Mouse (Mus musculus) yolk sac, embryonic 10.5 days (tissue): Measurements from ENCODE around the gene Vps26c.
A peak's percentile ranks its signal among the peaks of the same experiment; 100 is the strongest.

ENCODE experiments used
- DNase-seq: peaks from one replicate; pipeline ENCODE4 v3.0.0-alpha.2; 2017; ENCODE audit warnings: low spot score

Gene Vps26c

GRCm38 (mm10) chr16:94526344-94527151 is at the start of gene Vps26c:
Gene Vps26c, minus strand, starts transcription at chr16:94526830.
- peak; percentile 97 for DNase-seq

GRCm38 (mm10) chr16:94575757-94576156 is 49.1 kb upstream of the Vps26c start:
- DNase-seq: peak; percentile 23

DNA sequence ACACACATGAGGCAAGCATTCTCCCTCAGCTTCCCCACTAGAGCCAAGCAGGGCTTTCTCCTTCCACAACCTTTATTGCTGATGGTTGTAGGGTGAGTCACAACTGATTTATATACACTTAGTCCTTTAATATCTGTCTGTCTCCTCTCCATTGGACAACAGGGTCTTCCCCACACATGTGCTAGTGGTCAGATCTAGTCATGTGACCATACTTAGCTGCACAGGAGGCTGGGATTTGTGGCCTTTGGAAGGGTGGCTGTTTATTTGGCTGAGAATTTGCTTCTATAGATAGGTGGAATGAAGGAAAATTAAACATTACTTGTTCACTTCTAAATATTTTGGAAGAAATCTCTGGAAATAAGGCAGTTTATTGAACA is 48.1 kb upstream of the Vps26c start:
- no peak for DNase-seq

DNA sequence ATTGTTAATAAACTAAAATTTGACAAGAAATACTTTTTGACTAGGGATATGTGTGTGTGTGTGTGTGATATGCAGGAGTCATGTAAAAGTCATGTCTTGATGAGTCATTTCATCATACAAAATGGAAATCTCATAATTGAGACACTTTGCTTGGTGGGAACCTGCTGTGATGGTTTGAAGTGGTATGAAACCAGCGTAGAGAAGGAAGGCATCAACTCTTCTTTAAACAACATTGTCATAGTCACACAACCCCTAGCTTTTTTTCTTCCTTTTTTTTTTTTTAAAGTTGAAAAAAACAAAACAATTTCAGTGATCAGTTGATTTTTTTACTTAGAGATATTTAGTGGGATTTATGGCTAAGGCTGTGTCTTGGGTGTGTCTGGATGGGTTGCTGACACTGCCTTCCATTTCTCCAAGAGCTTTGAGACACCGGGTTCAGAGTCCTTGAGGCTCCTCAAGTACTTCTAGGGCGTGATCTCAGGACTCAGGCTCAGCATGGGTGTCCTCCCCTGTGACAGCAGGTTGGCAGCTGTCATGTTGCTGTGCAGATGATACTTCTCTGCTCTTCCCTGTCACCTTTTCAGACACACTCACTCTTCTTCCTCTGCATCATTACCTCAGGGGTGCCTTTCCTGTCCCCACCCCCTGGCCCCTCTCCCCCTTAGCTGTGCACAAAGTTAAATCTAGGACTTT is 47.5 kb upstream of the Vps26c start:
- no peak for DNase-seq

- no peak for DNase-seq
Observed at GRCm38 (mm10) chr16:94572422-94572821, 45.8 kb upstream of the Vps26c start.

- DNase-seq: peak; percentile 32
Observed at GRCm38 (mm10) chr16:94571111-94571993, 44.7 kb upstream of the Vps26c start.

- peak; percentile 81 for DNase-seq
Observed at GRCm38 (mm10) chr16:94570361-94571041, 43.9 kb upstream of the Vps26c start.

DNA sequence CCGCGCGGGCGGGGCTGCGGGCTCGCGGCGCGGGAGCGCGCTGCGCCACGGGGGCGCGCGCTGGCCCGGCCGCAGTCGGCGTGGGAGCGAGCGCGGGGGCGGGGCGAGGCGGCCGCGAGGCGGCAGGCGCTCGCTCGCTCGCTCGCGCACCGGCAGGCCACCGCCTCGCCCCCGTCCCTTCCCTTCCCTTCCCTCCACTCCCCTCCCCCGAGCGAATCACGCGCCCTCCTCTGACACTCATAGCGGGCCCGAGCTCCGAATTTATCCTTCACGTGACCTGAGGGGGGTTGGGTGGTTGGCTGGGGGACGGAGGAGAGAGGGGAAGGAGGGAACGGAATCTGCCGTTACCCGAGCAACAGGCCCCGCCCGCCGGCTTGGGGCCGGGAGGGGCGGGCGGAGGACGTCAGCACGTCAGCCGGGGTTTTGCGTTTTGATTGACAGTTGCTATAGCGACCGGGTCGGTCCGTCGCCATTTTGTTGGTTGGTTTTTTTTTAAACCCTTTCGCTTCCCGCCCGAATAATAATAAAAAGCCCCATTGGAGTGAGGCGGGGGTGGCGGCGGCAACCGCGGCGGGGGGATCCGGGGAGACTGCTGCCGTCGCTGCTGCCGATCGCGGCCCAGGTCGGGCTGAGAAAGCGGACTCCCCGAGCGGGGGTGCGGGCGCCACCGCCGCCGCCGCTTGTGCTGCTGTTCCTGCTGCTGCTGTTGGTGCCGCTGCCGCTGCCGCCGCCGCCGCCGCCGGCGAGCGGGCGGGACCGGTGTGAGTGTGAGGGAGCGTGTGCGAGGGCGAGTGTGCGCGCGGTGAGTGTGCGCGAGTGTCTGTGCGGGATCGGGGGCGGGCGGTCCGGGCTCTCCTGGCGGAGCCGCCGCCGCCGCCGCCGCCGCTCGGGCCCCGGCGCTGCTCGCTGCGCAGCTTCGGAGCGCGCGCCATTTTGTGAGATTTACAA is 42.9 kb upstream of the Vps26c start, which contains the start of gene Dyrk1a:
TSS of gene Dyrk1a (plus strand) at position 782 of the 948 bp plus-strand sequence.
- peak; percentile 100 for DNase-seq

- DNase-seq: no peak
Observed at GRCm38 (mm10) chr16:94568335-94569228, 42.0 kb upstream of the Vps26c start.

- DNase-seq: no peak
Observed at GRCm38 (mm10) chr16:94567751-94568150, 41.1 kb upstream of the Vps26c start.

DNA sequence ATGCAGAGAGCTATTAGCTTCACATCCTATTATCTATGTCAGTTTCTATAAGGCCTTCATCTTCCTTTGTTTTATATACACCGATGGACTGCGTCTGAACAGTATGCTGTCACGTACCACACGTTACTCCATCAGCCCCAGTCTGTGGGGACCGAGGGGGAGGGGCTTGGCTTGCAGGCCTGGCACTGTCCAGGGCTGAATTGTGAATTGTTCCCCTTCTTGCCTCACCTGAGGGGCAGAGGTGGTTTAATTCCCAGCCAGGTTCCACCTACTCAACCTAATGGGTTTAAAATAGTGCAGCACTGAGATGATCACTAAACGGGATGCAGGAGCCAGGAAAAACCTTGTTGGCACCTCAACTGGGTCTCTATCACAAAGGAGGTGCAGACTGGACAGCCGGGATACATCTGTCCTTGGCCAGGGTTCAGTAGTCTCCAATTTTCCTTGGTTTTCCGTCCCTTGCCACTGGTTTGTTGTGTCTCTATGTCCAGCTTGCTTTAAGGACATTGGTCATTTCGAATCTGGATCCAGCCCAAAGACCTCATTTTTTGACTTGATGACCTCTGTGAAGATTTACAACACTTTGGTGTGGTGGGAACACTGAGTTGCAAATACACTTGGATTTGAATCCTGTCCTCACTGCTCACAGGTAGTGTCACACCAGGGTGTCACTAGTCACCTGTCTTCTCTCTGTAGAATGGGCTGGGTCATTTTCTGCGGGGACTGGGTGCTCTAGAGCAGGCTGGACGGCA is 40.4 kb upstream of the Vps26c start:
- DNase-seq: no peak

- DNase-seq: no peak
Observed at GRCm38 (mm10) chr16:94566124-94566523, 39.5 kb upstream of the Vps26c start.

DNA sequence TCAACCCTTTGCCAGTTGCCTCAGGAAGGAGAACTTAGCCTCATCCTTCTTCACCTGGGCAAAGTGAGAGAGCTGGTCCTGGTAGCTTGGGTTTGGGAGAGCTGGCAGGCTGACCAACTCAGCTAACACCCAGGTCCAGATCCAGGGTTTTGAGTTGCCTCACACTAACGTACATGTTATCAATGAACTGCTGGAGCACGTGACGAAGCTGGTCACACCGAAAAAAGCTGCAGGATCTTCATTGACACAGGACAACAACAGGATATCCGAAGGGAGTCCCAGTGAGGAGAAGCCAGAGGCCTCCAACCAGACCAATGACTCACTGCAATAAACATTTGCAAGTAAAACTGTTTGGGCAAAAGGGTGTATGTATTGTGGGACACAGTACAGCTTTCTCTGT is 34.0 kb upstream of the Vps26c start:
- peak; percentile 40 for DNase-seq

DNA sequence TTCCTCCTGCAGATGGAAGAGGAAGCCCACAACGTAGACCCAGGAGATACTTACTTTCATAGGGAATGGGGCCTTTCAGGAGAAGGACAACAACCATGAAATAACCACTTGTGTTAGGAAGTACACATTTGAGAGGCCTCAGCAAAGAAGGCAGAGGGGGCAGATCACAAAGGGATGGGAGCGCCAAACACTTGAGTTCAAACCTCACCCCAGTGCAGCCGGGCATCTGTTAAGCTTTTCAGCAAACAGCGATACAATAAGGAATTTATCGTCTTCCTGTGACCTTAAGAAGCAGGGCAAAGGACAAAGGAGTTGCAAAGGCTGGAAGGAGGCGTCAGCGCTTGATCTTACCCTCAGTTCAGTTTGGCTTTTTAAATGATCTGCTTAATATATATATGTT is 33.2 kb upstream of the Vps26c start:
- peak; percentile 36 for DNase-seq

- peak; percentile 33 for DNase-seq
Observed at GRCm38 (mm10) chr16:94559282-94559681, 32.7 kb upstream of the Vps26c start.

DNA sequence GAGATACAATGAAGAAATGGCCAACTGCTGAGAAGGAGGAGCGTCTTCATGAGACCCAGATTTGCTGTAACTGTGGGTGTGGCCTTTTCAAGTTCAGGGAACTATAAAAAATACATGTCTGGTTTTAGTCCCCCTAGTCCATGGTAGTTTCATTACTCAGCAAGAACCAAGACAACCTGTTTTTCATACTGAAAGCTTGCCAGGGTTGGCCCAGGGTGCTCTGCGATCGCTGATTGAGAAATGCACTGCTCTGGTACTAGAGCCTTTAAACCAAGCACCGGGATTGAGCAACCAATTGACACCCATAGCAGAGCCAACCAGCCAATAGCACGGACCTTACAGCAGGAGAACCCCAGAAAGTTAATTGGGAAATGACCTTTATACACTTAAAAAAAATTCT is 29.6 kb upstream of the Vps26c start:
- no peak for DNase-seq

GRCm38 (mm10) chr16:94555346-94555745 is 28.7 kb upstream of the Vps26c start:
- no peak for DNase-seq

DNA sequence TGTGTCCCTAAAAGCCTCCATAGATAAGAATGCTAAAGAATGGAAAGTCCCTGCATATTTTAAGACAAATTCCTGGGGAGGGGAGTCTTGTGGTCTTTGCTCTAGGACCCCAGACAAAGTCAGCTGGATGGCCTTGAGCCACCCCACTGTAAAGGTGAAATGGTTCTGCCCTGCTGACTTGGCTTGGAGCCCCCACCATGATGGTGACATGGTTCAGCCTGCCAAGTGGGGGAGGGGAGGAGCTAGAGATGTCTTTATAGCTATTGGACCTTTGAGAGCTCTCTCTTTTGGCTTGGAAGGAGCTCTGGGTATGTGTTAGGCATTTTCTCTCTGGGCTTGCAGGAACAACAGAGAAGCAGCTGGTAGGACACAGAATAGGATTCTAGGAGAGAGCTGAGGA is 25.3 kb upstream of the Vps26c start:
- no peak for DNase-seq

DNA sequence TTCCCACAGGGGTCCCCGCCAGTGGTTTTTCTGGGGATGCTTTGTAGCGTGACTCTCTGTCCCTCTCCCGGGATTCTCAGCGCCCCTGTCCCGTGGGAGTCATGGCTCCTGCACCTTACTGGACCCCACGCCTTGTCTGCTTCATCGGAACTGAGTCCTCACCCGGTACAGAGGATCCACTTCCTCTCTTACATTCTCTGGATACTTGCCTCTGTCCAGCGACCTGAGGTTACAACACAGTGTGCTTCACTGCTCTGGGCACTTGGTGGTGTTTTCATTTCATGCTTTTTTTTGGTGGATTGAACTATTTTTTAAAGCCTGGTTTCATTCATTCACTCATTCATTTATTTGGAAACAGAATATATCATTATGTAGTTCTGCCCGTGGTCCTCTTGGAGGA is 23.2 kb upstream of the Vps26c start:
- no peak for DNase-seq
